Mouse (Mus musculus) embryonic facial prominence, embryonic 12.5 days (tissue): ENCODE measurements around the gene Kdf1. TPM values are rescaled to one million over a fixed set of nuclear protein-coding genes. Genes with fewer than 3 reads are reported as not detected.

Experiments
- ATAC-seq: fragments of 200-750 bp; cut with Nextera tagmentation; 2 replicates; pipeline ENCODE4 v1.8.0; 2017; ENCODE audit not compliant: insufficient number of reproducible peaks, insufficient read depth, low FRiP score, low TSS enrichment
- H3K27ac ChIP-seq: fragments of 300-500 bp; sonication (generic); 2 replicates; pipeline ENCODE4 v1.5.1; 2016; ENCODE audit warnings: mild to moderate bottlenecking
- H3K27me3 ChIP-seq: fragments of 300-500 bp; sonication (generic); 2 replicates; pipeline ENCODE4 v1.6.1; 2016; ENCODE audit warnings: mild to moderate bottlenecking, moderate library complexity
- H3K36me3 ChIP-seq: fragments of 300-500 bp; sonication (generic); 2 replicates; pipeline ENCODE4 v1.6.1; 2016; ENCODE audit warnings: mild to moderate bottlenecking
- H3K4me1 ChIP-seq: fragments of 300-500 bp; sonication (generic); 2 replicates; pipeline ENCODE4 v1.6.1; 2016
- H3K4me2 ChIP-seq: fragments of 300-500 bp; sonication (generic); replicated peaks from 2 replicates; pipeline ENCODE4 v1.6.1; 2016; ENCODE audit warnings: mild to moderate bottlenecking, moderate library complexity
- H3K4me3 ChIP-seq: fragments of 300-500 bp; sonication (generic); 2 replicates; pipeline ENCODE4 v1.5.1; 2016; ENCODE audit warnings: mild to moderate bottlenecking
- H3K9ac ChIP-seq: fragments of 300-500 bp; sonication (generic); 2 replicates; pipeline ENCODE4 v1.6.1; 2016; ENCODE audit warnings: mild to moderate bottlenecking, moderate library complexity
- H3K9me3 ChIP-seq: fragments of 300-500 bp; sonication (generic); 2 replicates; pipeline ENCODE4 v1.6.1; 2016; ENCODE audit warnings: mild to moderate bottlenecking, moderate library complexity
- WGBS: fragments of 180-500 bp; shearing (Covaris S2); methylation state at CpG from one replicate; pipeline ENCODE4 v1.1.7; 2016; 5-methylcytosine and 5-hydroxymethylcytosine counted together
- polyA plus RNA-seq: library from polyadenylated mRNA; unstranded; fragments of >200 nt; fragmentation: Nextera tagmentation; extraction: Ambion mirVana; gene quantifications from 2 replicates; pipeline ENCODE4 v1.2.1, GENCODE M21; 2016

Gene Kdf1
- polyA plus RNA-seq, 1 experiment from 2014 or later: 12.2 TPM

- Histone ChIP-seq H3K9ac (no peak overlapping the region), H3K27ac (no peak overlapping the region), H3K36me3 (no peaks in the 10 kb centered on the region), H3K4me2 (no peak overlapping the region), H3K9me3 (no peaks in the 10 kb centered on the region), H3K4me1 (peaks cover 19% of the 10 kb centered on the region), H3K27me3 (peaks cover 21% of the 10 kb centered on the region), H3K4me3 (no peak overlapping the region)
- ATAC-seq: no peak
- WGBS: 88% methylated on average over 28 of the region's 28 CpGs
Observed at GRCm38 (mm10) chr4:133485691-133486425, 32.9 kb upstream of the Kdf1 start.

GRCm38 (mm10) chr4:133486673-133487357, 31.9 kb upstream of the Kdf1 start:
- no peaks in the 10 kb centered on the region for H3K9me3 ChIP-seq
- WGBS: 91% methylated on average over 26 of the region's 26 CpGs
- H3K27me3 ChIP-seq: peaks cover 12% of the 10 kb centered on the region
- H3K4me2 ChIP-seq: no peak overlapping the region
- H3K27ac ChIP-seq: no peak overlapping the region
- no peaks in the 10 kb centered on the region for H3K36me3 ChIP-seq
- H3K4me1 ChIP-seq: peaks cover 20% of the 10 kb centered on the region
- no peak for ATAC-seq
- H3K9ac ChIP-seq: no peak overlapping the region
- no peak overlapping the region for H3K4me3 ChIP-seq

- no peak overlapping the region for H3K27ac ChIP-seq
- H3K27me3 ChIP-seq: peaks cover 6% of the 10 kb centered on the region
- H3K4me2 ChIP-seq: no peak overlapping the region
- H3K9ac ChIP-seq: no peak overlapping the region
- no peaks in the 10 kb centered on the region for H3K36me3 ChIP-seq
- peaks cover 22% of the 10 kb centered on the region for H3K4me1 ChIP-seq
- no peaks in the 10 kb centered on the region for H3K9me3 ChIP-seq
- 75% methylated on average over 20 of the region's 20 CpGs for WGBS
- no peak overlapping the region for H3K4me3 ChIP-seq
- no peak for ATAC-seq
Observed at GRCm38 (mm10) chr4:133488619-133489392, 30.0 kb upstream of the Kdf1 start.

GRCm38 (mm10) chr4:133489489-133490245, 29.1 kb upstream of the Kdf1 start:
- H3K27ac ChIP-seq: 0 out of 2 replicates have a peak overlapping the region, but pooled peaks have one; percentile 41
- H3K4me3 ChIP-seq: no peak overlapping the region
- H3K9me3 ChIP-seq: no peaks in the 10 kb centered on the region
- no peak overlapping the region for H3K4me2 ChIP-seq
- WGBS: 45% methylated on average over 4 of the region's 4 CpGs
- H3K27me3 ChIP-seq: peaks cover 12% of the 10 kb centered on the region
- no peaks in the 10 kb centered on the region for H3K36me3 ChIP-seq
- H3K4me1 ChIP-seq: peaks cover 14% of the 10 kb centered on the region
- no peak for ATAC-seq
- no peak overlapping the region for H3K9ac ChIP-seq

GRCm38 (mm10) chr4:133491800-133492199, 27.0 kb upstream of the Kdf1 start:
- Histone ChIP-seq H3K4me1 (peaks cover 13% of the 10 kb centered on the region), H3K4me2 (no peak overlapping the region), H3K4me3 (no peak overlapping the region), H3K36me3 (no peaks in the 10 kb centered on the region), H3K9ac (no peak overlapping the region), H3K27me3 (peaks cover 33% of the 10 kb centered on the region), H3K27ac (no peak overlapping the region), H3K9me3 (no peaks in the 10 kb centered on the region)
- WGBS: 41% methylated on average over 10 of the region's 10 CpGs
- ATAC-seq: no peak

- WGBS: 24% methylated on average over 10 of the region's 12 CpGs
Observed at GRCm38 (mm10) chr4:133493895-133494294, 24.9 kb upstream of the Kdf1 start.

GRCm38 (mm10) chr4:133494432-133494831, 24.3 kb upstream of the Kdf1 start:
- Histone ChIP-seq H3K4me3 (peak overlapping the region; percentile 19; the same call in 1 of the 2 replicates), H3K9ac (no peak overlapping the region), H3K27ac (no peak overlapping the region), H3K9me3 (no peaks in the 10 kb centered on the region), H3K36me3 (no peaks in the 10 kb centered on the region), H3K4me2 (peak overlapping the region; percentile 46), H3K27me3 (peaks cover 57% of the 10 kb centered on the region), H3K4me1 (peaks cover 26% of the 10 kb centered on the region)
- no peak for ATAC-seq
- under 1% methylated on average over 12 of the region's 12 CpGs for WGBS

More at GRCm38 (mm10) chr4:133493895-133494294, 24.9 kb upstream of the Kdf1 start:
- H3K36me3 ChIP-seq: no peaks in the 10 kb centered on the region
- H3K27me3 ChIP-seq: peaks cover 52% of the 10 kb centered on the region
- H3K9ac ChIP-seq: no peak overlapping the region
- ATAC-seq: no peak
- H3K4me2 ChIP-seq: peak overlapping the region; percentile 46
- no peak overlapping the region for H3K27ac ChIP-seq
- H3K4me3 ChIP-seq: peak overlapping the region; percentile 19; the same call in 1 of the 2 replicates
- H3K4me1 ChIP-seq: peaks cover 27% of the 10 kb centered on the region
- H3K9me3 ChIP-seq: no peaks in the 10 kb centered on the region

- H3K27ac ChIP-seq: no peak overlapping the region
- H3K4me3 ChIP-seq: no peak overlapping the region
- H3K4me2 ChIP-seq: no peak overlapping the region
- H3K36me3 ChIP-seq: no peaks in the 10 kb centered on the region
- H3K9ac ChIP-seq: no peak overlapping the region
- peaks cover 62% of the 10 kb centered on the region for H3K27me3 ChIP-seq
- H3K4me1 ChIP-seq: peaks cover 22% of the 10 kb centered on the region
- WGBS: 67% methylated on average over 4 of the region's 4 CpGs
- no peak for ATAC-seq
- no peaks in the 10 kb centered on the region for H3K9me3 ChIP-seq
Observed at GRCm38 (mm10) chr4:133494867-133495266, 23.9 kb upstream of the Kdf1 start.

- no peaks in the 10 kb centered on the region for H3K9me3 ChIP-seq
- H3K4me3 ChIP-seq: no peak overlapping the region
- peaks cover 21% of the 10 kb centered on the region for H3K4me1 ChIP-seq
- no peak for ATAC-seq
- H3K4me2 ChIP-seq: no peak overlapping the region
- no peak overlapping the region for H3K27ac ChIP-seq
- peaks cover 70% of the 10 kb centered on the region for H3K27me3 ChIP-seq
- no peaks in the 10 kb centered on the region for H3K36me3 ChIP-seq
- H3K9ac ChIP-seq: no peak overlapping the region
- WGBS: 38% methylated on average over 7 of the region's 7 CpGs
Observed at GRCm38 (mm10) chr4:133495711-133496110, 23.1 kb upstream of the Kdf1 start.

GRCm38 (mm10) chr4:133496738-133497445, 21.9 kb upstream of the Kdf1 start:
- no peak for ATAC-seq
- H3K4me2 ChIP-seq: peak overlapping the region; percentile 100
- no peaks in the 10 kb centered on the region for H3K36me3 ChIP-seq
- 25% methylated on average over 6 of the region's 6 CpGs for WGBS
- peak overlapping the region; percentile 64; the same call in 1 of the 2 replicates for H3K4me3 ChIP-seq
- no peak overlapping the region for H3K27ac ChIP-seq
- no peaks in the 10 kb centered on the region for H3K9me3 ChIP-seq
- H3K4me1 ChIP-seq: peaks cover 16% of the 10 kb centered on the region
- no peak overlapping the region for H3K9ac ChIP-seq
- H3K27me3 ChIP-seq: peaks cover 81% of the 10 kb centered on the region
